Mouse (Mus musculus): Measurements from ENCODE around the gene Uba2. TPM values are rescaled to one million over a fixed set of nuclear protein-coding genes. Genes with fewer than 3 reads are reported as not detected.
A peak's percentile ranks its signal among the peaks of the same experiment; 100 is the strongest.
"Not testable (repeated sequence)": the region's sequence is repeated elsewhere in the genome, so short reads cannot be mapped to it uniquely, and the experiment has no call there.

Gene Uba2
- polyA plus RNA-seq, 1 experiment from 2014 or later = 50.2 TPM

DNA sequence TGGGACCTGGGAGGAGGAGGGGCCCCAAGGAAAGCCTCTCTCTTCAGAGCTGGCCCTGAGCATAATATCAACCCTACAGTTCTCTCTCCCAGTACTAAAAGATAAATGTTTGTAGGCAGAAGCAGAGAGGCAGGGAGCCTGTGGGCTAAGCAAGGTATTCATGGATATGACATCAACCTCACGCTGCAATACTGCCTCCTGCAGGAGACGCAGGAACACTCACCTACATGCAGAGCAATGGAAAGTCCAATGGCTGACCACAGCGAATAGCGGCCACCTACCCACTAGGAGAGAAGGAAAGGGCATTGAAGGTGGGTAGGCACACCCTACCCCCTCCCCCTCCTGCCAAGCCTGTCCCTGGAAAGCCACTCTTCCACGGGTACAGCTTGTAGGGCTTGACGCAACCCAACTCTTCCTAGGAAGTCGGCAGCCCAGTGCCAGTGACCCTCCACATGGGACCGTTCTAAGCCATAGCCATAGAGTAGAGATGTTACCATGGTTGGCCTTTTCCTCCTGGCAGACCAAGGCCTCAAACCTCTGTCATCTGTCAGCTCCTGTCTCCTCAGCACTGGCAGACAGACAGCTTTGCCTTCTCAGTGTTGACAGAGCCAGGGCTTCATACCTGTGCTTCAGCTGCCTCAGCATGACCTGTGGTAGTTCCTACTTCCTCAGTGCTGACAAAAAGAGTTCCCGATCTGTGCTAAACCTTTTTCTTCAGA, 38.8 kb upstream of the Uba2 start:
- Histone ChIP-seq H3K9ac (ENCODE audit: low read depth, low read length) (no peak overlapping the region), H3K27ac (ENCODE audit: low read depth, low read length) (no peak overlapping the region), H3K4me3 (ENCODE audit: low read depth, low read length) (no peak overlapping the region), H3K4me2 (replicated peaks; ENCODE audit: low read depth) (no peak overlapping the region), H3K27me3 (replicated peaks; ENCODE audit: control insufficient read depth, insufficient read depth, low read length) (no peaks in the 10 kb centered on the region), H3K36me3 (ENCODE audit: control insufficient read depth, insufficient read depth) (peaks cover 91% of the 10 kb centered on the region), H3K9me3 (ENCODE audit: control insufficient read depth) (no peaks in the 10 kb centered on the region), H3K4me1 (replicated peaks; ENCODE audit: control insufficient read depth, insufficient read depth, low read length) (no peaks in the 10 kb centered on the region)
- 87% methylated on average over 9 of the region's 9 CpGs for WGBS
- no peak for ATAC-seq
- peak; percentile 51 for TF ChIP-seq CTCF (IDR thresholded peaks at IDR 0.05; ENCODE audit: low read depth)

DNA sequence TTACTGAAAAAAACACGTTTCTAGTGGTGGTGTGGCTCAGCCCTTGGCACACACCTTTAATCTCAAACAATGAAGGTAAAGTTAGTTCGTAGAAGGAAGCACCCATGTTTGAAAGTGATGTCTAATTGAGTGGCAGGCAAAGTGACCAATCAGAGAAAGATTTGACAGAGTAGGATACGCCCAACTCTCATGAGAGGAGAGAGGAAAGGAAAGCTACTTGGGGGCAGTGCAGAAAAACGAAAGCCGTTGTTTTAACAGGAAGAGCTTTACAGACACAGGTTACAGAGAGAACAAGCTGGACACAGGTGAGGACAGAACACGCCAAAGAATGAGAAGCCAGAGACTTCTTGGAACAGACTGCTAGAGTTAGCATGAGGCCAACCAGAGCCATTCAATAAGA, 36.9 kb upstream of the Uba2 start:
- TF ChIP-seq CTCF (IDR thresholded peaks at IDR 0.05; ENCODE audit: low read depth) = no peak
- no peak overlapping the region for H3K27ac ChIP-seq (ENCODE audit: low read depth, low read length)
- no peak overlapping the region for H3K4me3 ChIP-seq (ENCODE audit: low read depth, low read length)
- H3K9ac ChIP-seq (ENCODE audit: low read depth, low read length) = no peak overlapping the region
- no peak overlapping the region for H3K4me2 ChIP-seq (replicated peaks; ENCODE audit: low read depth)
- H3K9me3 ChIP-seq (ENCODE audit: control insufficient read depth) = no peaks in the 10 kb centered on the region
- ATAC-seq = no peak
- no peaks in the 10 kb centered on the region for H3K27me3 ChIP-seq (replicated peaks; ENCODE audit: control insufficient read depth, insufficient read depth, low read length)
- peaks cover 89% of the 10 kb centered on the region for H3K36me3 ChIP-seq (ENCODE audit: control insufficient read depth, insufficient read depth)
- H3K4me1 ChIP-seq (replicated peaks; ENCODE audit: control insufficient read depth, insufficient read depth, low read length) = no peaks in the 10 kb centered on the region
- 91% methylated on average over 6 of the region's 6 CpGs for WGBS

DNA sequence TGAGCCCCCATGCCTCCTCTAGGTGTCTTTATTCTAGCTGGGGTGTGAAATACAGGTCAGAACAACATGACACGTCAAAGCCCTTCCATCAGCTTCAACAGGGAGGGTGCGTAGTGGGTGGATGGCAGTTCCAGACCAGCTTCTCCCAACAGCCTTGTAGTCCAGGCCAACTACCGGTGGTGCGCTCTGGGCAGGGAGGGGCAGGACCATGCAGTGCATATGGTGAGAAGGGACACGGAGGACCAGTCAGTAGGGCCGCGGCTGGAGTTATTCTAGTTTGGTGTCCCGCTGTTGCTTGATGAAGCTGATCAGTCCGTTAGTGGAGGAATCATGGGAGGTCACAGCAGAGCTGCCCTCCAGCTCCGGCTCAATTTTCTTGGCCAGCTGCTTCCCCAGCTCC, 32.7 kb upstream of the Uba2 start:
- H3K4me1 ChIP-seq (replicated peaks; ENCODE audit: control insufficient read depth, insufficient read depth, low read length); H3K9me3 ChIP-seq (ENCODE audit: control insufficient read depth); H3K4me2 ChIP-seq (replicated peaks; ENCODE audit: low read depth); ATAC-seq; H3K27me3 ChIP-seq (replicated peaks; ENCODE audit: control insufficient read depth, insufficient read depth, low read length); H3K4me3 ChIP-seq (ENCODE audit: low read depth, low read length); H3K9ac ChIP-seq (ENCODE audit: low read depth, low read length); H3K27ac ChIP-seq (ENCODE audit: low read depth, low read length): not testable (repeated sequence)
- H3K36me3 ChIP-seq (ENCODE audit: control insufficient read depth, insufficient read depth) = peaks cover 64% of the 10 kb centered on the region
- WGBS = 93% methylated on average over 9 of the region's 10 CpGs

DNA sequence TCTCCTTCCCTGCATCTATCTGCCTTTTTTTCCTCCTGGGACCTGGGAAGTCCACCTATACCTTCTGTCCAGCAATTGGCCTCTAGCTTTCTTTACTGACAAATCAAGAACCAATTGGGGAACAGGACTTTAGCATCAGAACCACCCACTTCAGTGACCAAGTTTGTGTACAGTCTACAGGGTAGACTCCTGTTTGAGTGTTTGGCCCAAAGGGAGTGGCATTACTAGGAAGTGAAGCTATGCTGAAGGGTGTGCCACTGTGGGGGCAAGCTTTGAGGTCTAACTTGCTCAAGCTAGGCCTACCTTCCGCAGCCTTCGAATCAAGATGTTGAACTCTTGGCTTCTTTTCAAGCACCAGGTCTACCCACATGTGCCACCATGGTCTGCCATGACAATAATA, 31.4 kb upstream of the Uba2 start:
- no peak overlapping the region for H3K9ac ChIP-seq (ENCODE audit: low read depth, low read length)
- H3K27me3 ChIP-seq (replicated peaks; ENCODE audit: control insufficient read depth, insufficient read depth, low read length) = no peaks in the 10 kb centered on the region
- H3K27ac ChIP-seq (ENCODE audit: low read depth, low read length) = no peak overlapping the region
- H3K36me3 ChIP-seq (ENCODE audit: control insufficient read depth, insufficient read depth) = peaks cover 50% of the 10 kb centered on the region
- no peak for ATAC-seq
- no peak overlapping the region for H3K4me3 ChIP-seq (ENCODE audit: low read depth, low read length)
- H3K9me3 ChIP-seq (ENCODE audit: control insufficient read depth) = no peaks in the 10 kb centered on the region
- no peak for TF ChIP-seq CTCF (IDR thresholded peaks at IDR 0.05; ENCODE audit: low read depth)
- H3K4me1 ChIP-seq (replicated peaks; ENCODE audit: control insufficient read depth, insufficient read depth, low read length) = no peaks in the 10 kb centered on the region
- WGBS = 97% methylated on average over 2 of the region's 2 CpGs
- H3K4me2 ChIP-seq (replicated peaks; ENCODE audit: low read depth) = no peak overlapping the region

DNA sequence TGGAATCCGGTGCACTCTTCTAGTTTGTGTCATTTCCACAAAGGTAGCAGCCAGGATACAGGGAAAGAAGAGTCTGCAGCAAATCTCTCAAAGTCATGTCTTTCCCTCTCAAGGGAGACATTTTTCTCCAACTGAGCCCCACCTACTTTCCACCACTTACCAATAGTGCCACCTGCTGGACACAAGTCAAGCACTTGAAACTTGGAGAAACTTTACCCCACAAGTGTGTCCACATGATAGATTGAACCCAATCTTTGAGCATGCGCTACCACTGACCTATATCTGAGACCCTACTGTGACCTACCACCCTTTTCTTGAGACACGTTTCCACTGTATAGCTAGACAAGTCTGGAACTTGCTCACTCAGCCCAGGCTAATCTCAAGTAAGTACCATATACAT, 28.9 kb upstream of the Uba2 start:
- Histone ChIP-seq H3K27me3 (replicated peaks; ENCODE audit: control insufficient read depth, insufficient read depth, low read length) (no peaks in the 10 kb centered on the region), H3K4me1 (replicated peaks; ENCODE audit: control insufficient read depth, insufficient read depth, low read length) (no peaks in the 10 kb centered on the region), H3K4me3 (ENCODE audit: low read depth, low read length) (no peak overlapping the region), H3K4me2 (replicated peaks; ENCODE audit: low read depth) (no peak overlapping the region), H3K36me3 (ENCODE audit: control insufficient read depth, insufficient read depth) (peaks cover 26% of the 10 kb centered on the region), H3K27ac (ENCODE audit: low read depth, low read length) (no peak overlapping the region), H3K9ac (ENCODE audit: low read depth, low read length) (no peak overlapping the region), H3K9me3 (ENCODE audit: control insufficient read depth) (no peaks in the 10 kb centered on the region)
- TF ChIP-seq CTCF (IDR thresholded peaks at IDR 0.05; ENCODE audit: low read depth) = peak; percentile 72
- no peak for ATAC-seq
- WGBS = 56% methylated on average over 3 of the region's 3 CpGs

DNA sequence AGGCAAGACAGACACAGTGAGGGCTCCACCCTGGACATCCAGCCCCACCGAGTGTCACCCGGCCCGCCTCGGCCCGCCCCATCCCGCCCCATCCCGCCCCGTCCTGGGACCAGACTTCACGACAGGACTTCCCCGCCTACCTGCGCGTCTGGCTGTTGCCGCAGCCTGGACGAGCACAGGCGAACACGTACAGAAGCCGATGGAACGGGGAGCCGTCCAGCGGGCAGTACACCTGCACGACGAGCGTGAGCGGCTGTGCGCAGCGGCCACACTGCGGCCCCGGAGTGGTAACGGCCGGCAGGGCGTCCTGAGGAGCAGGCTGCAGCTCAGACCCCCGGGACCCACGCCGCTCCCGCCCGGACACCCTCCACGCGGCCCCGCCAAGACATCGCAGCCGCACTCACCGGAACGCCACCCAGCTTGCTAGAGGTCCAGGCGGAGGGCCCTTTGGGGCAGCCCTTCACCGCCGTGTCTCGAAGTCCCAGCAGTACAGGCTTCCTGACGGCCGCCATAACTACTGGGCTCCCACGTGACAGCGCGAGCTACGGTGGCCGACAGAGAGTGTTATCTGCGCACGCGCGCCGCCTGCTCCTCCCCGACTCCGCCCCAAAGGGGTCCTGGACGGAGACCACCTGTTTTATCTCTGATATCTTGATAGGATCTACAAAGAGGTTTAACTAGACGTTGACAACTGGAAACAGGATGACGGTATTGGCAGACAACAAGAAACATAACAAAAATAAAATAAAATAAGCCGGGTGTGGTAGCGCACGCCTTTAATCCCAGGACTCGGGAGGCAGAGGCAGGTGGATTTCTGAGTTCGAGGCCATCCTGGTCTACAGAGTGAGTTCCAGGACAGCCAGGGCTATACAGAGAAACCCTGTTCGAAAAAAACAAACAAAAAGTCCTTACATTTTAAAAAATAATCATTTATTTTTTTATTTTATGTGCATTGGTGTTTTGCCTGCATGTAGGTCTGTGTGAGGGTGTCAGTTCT, 27.0 kb upstream of the Uba2 start, which contains the start of gene Pdcd2l:
Gene Pdcd2l, minus strand, starts transcription at position 530 of the 997 bp plus-strand sequence.
- ATAC-seq = peak; percentile 89
- Histone ChIP-seq H3K4me2 (replicated peaks; ENCODE audit: low read depth) (peak within 1 kb of the TSS; percentile 86), H3K9ac (ENCODE audit: low read depth, low read length) (peak within 1 kb of the TSS; percentile 92), H3K9me3 (ENCODE audit: control insufficient read depth) (no peaks in the 10 kb centered on the region), H3K27ac (ENCODE audit: low read depth, low read length) (peak within 1 kb of the TSS; percentile 87), H3K4me1 (replicated peaks; ENCODE audit: control insufficient read depth, insufficient read depth, low read length) (no peaks in the 10 kb centered on the region), H3K27me3 (replicated peaks; ENCODE audit: control insufficient read depth, insufficient read depth, low read length) (no peaks in the 10 kb centered on the region), H3K36me3 (ENCODE audit: control insufficient read depth, insufficient read depth) (peaks cover 18% of the 10 kb centered on the region), H3K4me3 (ENCODE audit: low read depth, low read length) (peak within 1 kb of the TSS; percentile 100)
- WGBS = 2% methylated on average over 70 of the region's 70 CpGs
- TF ChIP-seq CTCF (IDR thresholded peaks at IDR 0.05; ENCODE audit: low read depth) = peak; percentile 12; the same call in 1 of the 2 replicates
